Mouse (Mus musculus) kidney, adult 2 months (tissue): ENCODE measurements around the gene Nup210.

ENCODE experiments used
- CTCF ChIP-seq: fragments of 200-500 bp; conservative IDR thresholded peaks from 2 replicates; pipeline ENCODE4 v1.5.1; 2011; ENCODE audit warnings: low read depth, mild to moderate bottlenecking, control low read depth, low read length, moderate library complexity, mixed read lengths; ENCODE audit not compliant: insufficient read depth, insufficient read length
- POLR2A ChIP-seq: fragments of 200-500 bp; IDR thresholded peaks from one replicate; pipeline ENCODE4 v1.6.1; 2011; ENCODE audit warnings: low read depth, low read length, control low read depth

DNA sequence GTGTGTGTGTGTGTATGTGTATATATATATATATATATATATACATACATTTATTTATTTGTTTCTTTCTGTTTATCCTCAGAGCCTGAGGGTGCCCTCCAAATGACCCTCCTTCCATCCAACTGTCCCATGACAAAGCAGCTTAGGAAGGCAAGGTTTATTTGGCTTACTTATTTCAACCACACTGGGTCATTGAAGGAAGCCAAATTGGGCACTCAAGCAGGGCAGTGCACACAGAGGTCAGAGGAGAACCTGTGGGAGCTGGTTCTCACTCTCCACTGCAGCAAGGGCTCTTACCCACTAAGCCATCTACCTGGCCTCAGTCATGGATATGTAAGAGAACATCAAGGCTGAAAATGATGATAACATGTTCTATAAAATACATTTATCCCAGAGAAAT, 1.9 kb upstream of the Nup210 start:
- TF ChIP-seq POLR2A (no peak), CTCF (no peak)
